Mouse (Mus musculus): ENCODE data around the gene Slc38a4.

DNA sequence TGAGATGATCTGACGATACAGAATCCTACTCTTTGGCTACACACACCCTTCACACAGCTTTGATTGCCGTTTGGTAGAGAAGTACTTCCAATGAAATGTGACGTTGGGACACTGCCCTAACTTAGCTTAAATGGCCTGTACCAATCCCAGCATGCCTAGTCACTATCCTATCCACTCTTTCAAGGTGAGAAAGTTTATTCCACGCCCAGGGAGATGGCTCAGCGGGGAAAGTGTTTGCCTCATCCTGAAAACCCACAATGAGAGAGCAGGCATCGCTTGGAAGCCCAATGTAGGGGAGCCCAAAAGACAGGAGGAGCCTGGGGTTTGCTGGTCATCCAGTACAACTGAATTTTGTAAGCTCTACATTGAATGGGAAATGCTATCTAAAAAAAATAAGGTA lies 4.8 kb upstream of the Slc38a4 start:
- TF ChIP-seq EP300 (IDR thresholded peaks at IDR 0.05; ENCODE audit: low read depth): no peak
- no peak for TF ChIP-seq CTCF (IDR thresholded peaks at IDR 0.05; ENCODE audit: low read depth)

Data from heart, postnatal 0 days (tissue).